Mouse (Mus musculus) cerebellum, adult 2 months (tissue): ENCODE results near the gene Clip4. TPM values are rescaled to one million over a fixed set of nuclear protein-coding genes. Genes with fewer than 3 reads are reported as not detected.

Experiments
- DNase-seq, 2 experiments: peaks; one replicate each; pipeline ENCODE4 v3.0.0; 2021
- H3K27ac ChIP-seq: fragments of 200-500 bp; 2 replicates; pipeline ENCODE4 v1.5.1; 2012; ENCODE audit warnings: low read length, control low read depth, inconsistent platforms; ENCODE audit not compliant: insufficient read depth
- H3K27me3 ChIP-seq: fragments of 200-500 bp; 2 replicates; pipeline ENCODE4 v1.6.1; 2012; ENCODE audit warnings: inconsistent platforms, mild to moderate bottlenecking, low read length, moderate library complexity; ENCODE audit not compliant: control insufficient read depth, insufficient read depth
- H3K4me1 ChIP-seq: fragments of 200-500 bp; 2 replicates; pipeline ENCODE4 v1.6.1; 2011; ENCODE audit warnings: low read length; ENCODE audit not compliant: control insufficient read depth, insufficient read depth
- H3K4me3 ChIP-seq: fragments of 200-500 bp; replicated peaks from 2 replicates; pipeline ENCODE3; 2011; ENCODE audit warnings: mild to moderate bottlenecking, low read depth, low read length, control low read depth; ENCODE audit not compliant: insufficient read depth
- CTCF ChIP-seq: fragments of 200-500 bp; IDR thresholded peaks from 2 replicates; pipeline ENCODE4 v1.5.1; 2011; ENCODE audit warnings: low read depth, mild to moderate bottlenecking, control low read depth, low read length, moderate library complexity, borderline replicate concordance; ENCODE audit not compliant: insufficient read depth
- POLR2A ChIP-seq: fragments of 200-500 bp; IDR thresholded peaks from 2 replicates; pipeline ENCODE4 v1.6.1; 2011; ENCODE audit warnings: low read length, control low read depth, borderline replicate concordance; ENCODE audit not compliant: insufficient read depth
- WGBS: fragments of 180-500 bp; shearing (Covaris S2); methylation state at CpG from one replicate; pipeline ENCODE4 v1.1.7; 2018; 5-methylcytosine and 5-hydroxymethylcytosine counted together
- polyA plus RNA-seq: library from polyadenylated mRNA; depleted of rRNA; stranded (reverse); fragments of >200 nt; gene quantifications from 2 replicates; pipeline ENCODE4 v1.2.3, GENCODE M21; 2012; rRNA removed

Gene Clip4
- polyA plus RNA-seq, 1 experiment = 42.9 TPM

DNA sequence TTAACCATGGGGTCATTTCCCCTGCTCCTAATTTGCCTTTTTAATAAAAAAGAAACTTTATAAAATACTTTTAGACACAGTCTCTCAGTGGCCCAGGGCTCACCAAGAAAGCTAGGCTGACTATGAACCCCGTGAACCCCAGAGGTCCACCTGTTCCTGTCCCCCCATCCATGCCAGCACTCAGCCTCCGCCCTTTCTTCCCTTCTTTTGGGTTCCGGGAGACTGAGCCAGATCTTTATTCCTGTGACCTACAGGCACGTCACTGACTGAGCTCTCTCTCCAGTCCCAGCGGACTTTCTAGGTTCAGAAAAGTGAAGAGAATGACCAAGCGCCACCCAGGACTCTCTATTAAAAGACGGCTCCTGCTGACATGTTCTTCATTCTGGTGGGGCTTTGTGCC, 107.2 kb downstream of the Clip4 start:
- Histone ChIP-seq H3K4me1 (no peaks in the 10 kb centered on the region), H3K27me3 (no peaks in the 10 kb centered on the region), H3K4me3 (no peak overlapping the region), H3K27ac (no peak overlapping the region)
- DNase-seq = no peak
- WGBS = 75% methylated on average over 7 of the region's 7 CpGs
- TF ChIP-seq POLR2A (no peak), CTCF (no peak)

DNA sequence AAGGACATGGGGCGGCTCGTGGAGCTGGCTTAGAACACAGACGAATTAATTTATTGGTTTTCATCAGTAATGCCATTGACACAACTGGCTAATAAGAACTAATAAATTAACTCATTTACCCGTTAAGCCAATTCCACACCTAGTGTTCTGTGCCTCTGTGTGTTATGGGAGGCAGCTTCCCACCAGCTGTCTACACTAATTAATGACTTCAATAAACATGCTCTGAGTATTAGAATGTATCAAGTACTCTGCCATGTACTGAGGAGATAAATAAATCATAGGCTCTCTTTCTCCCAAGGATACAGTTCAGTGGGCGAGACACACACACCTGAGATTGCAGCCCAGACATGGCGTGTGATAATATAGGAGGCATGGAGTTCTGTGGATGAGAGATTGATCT, 113.1 kb downstream of the Clip4 start:
- no peaks in the 10 kb centered on the region for H3K4me1 ChIP-seq
- DNase-seq = no peak
- WGBS = 93% methylated on average over 6 of the region's 6 CpGs
- no peaks in the 10 kb centered on the region; the same call in 1 of the 2 replicates for H3K27me3 ChIP-seq
- no peak overlapping the region for H3K27ac ChIP-seq
- H3K4me3 ChIP-seq = no peak overlapping the region
- no peak for TF ChIP-seq CTCF
- no peak for TF ChIP-seq POLR2A

DNA sequence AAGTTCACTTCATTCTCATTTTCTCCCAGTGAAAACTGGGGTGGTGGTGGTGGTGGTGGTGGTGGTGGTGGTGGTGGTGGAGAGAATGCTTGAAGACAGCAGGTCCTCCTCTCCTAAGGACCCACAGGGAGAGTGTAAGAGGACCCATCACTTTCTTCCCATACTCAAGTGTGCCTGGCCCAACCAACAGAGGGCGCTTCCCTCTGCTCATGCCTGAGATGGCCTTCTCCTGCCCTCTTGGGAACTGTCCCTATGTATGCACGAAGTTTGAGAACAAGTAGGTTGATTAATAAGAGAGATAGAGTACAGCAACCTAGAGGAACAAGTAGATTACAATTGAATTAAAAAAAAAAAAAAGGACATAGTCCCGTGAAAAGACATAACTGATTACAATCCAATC, 140.8 kb downstream of the Clip4 start:
- DNase-seq = peak; percentile 10 to 23

DNA sequence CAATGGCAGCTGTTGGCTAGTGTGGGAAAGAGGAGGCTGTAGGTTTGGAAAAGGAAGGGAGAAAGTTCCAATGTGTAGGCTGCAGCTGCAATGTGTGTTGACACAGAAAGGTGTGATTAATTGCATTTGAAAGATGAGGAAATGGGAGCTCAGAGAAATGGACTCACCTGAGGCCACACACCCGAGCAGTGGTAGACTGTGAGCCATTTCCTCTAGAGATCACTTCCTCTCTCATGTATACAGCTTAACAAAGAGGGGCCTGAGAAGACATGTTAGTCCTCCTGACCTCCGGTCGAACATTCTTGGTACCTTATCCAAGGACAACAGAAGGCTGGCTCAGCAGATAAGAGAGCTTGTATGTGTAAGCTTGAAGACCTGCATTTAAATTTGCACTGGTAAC, 144.9 kb downstream of the Clip4 start:
- Histone ChIP-seq H3K4me3 (no peak overlapping the region), H3K27me3 (no peaks in the 10 kb centered on the region), H3K27ac (no peak overlapping the region), H3K4me1 (no peaks in the 10 kb centered on the region; the same call in 1 of the 2 replicates)
- TF ChIP-seq CTCF (no peak), POLR2A (no peak)
- 83% methylated on average over 3 of the region's 3 CpGs for WGBS
- DNase-seq = no peak

More for the DNA sequence above, 140.8 kb downstream of the Clip4 start:
- 48% methylated on average over 3 of the region's 3 CpGs for WGBS
- no peaks in the 10 kb centered on the region for H3K4me1 ChIP-seq
- no peaks in the 10 kb centered on the region for H3K27me3 ChIP-seq
- H3K4me3 ChIP-seq = no peak overlapping the region
- TF ChIP-seq POLR2A (no peak), CTCF (peak; percentile 55)
- H3K27ac ChIP-seq = no peak overlapping the region

Other genes starting within 250 kb of the Clip4 start
- 0.19 TPM in 1 of 2 replicates, not detected in the other for gene Ndc80, start 241.6 kb upstream of the Clip4 start, polyA plus RNA-seq
- 1.5 and 1.8 TPM in 2 replicates for gene Spdya, start 216.4 kb upstream of the Clip4 start, polyA plus RNA-seq
- gene Wdr43, start 152.6 kb upstream of the Clip4 start, polyA plus RNA-seq = 26.0 and 26.8 TPM in 2 replicates
- 1.1 and 1.9 TPM in 2 replicates for gene Togaram2, start 95.2 kb upstream of the Clip4 start, polyA plus RNA-seq
- not detected in 2 replicates for gene Pcare, start 15.6 kb upstream of the Clip4 start, polyA plus RNA-seq